Mouse (Mus musculus): ENCODE measurements around the gene Mybph. TPM values are rescaled to one million over a fixed set of nuclear protein-coding genes. Genes with fewer than 3 reads are reported as not detected.
A peak's percentile ranks its signal among the peaks of the same experiment; 100 is the strongest.

The Mybph gene
- polyA plus RNA-seq, 2 experiments, result 0.03 TPM; not detected in 1

DNA sequence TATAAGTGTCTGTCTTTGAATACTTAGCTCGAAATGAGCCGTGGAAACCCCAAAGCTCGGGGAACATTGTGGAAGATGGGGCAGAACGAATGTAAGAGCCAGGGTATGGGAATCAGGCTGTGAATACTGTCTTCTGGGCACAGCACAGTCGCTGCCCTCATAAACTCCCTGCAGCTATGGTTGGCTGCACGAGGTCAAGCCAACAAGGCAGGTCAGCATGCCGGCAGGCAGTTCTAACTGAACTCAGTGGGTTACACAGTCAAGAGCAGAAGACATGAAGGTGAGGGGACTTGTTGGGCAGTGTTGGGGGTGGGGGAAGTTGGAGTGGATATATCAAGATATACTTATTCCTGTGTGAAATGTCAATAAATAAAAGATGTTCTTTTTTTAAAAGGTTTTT is 21.8 kb downstream of the Mybph start:
- TF ChIP-seq EP300 (IDR thresholded peaks at IDR 0.05; ENCODE audit: low read depth), result no peak
- no peak for TF ChIP-seq CTCF (IDR thresholded peaks at IDR 0.05; ENCODE audit: low read depth)
- DNase-seq (ENCODE audit: low read depth in 3 of 3, low spot score in 3 of 3) (no peak), ATAC-seq (ENCODE audit: insufficient read depth) (no peak)
- H3K27me3 ChIP-seq (ENCODE audit: control insufficient read depth, insufficient read depth, low read length), result no peaks in the 10 kb centered on the region
- no peak overlapping the region for H3K9ac ChIP-seq (replicated peaks)
- H3K4me1 ChIP-seq (replicated peaks; ENCODE audit: control insufficient read depth in 2 of 2, insufficient read depth in 2 of 2, low read length in 1 of 2), result peaks cover 4 to 11% of the 10 kb centered on the region in 2 experiments; a peak in 2 of 4 replicates
- no peaks in the 10 kb centered on the region for H3K36me3 ChIP-seq (replicated peaks; ENCODE audit: control insufficient read depth, insufficient read depth, low read depth)
- no peak overlapping the region for H3K4me3 ChIP-seq (ENCODE audit: insufficient read depth in 1 of 2, low read depth in 2 of 2, low read length in 2 of 2)
- no peak overlapping the region for H3K4me2 ChIP-seq (ENCODE audit: low read depth)
- H3K9me3 ChIP-seq (ENCODE audit: control insufficient read depth, low read length), result no peaks in the 10 kb centered on the region
- no peak overlapping the region for H3K27ac ChIP-seq
- 62% methylated on average over 7 of the region's 7 CpGs for WGBS (ENCODE audit: insufficient replicate concordance)

DNA sequence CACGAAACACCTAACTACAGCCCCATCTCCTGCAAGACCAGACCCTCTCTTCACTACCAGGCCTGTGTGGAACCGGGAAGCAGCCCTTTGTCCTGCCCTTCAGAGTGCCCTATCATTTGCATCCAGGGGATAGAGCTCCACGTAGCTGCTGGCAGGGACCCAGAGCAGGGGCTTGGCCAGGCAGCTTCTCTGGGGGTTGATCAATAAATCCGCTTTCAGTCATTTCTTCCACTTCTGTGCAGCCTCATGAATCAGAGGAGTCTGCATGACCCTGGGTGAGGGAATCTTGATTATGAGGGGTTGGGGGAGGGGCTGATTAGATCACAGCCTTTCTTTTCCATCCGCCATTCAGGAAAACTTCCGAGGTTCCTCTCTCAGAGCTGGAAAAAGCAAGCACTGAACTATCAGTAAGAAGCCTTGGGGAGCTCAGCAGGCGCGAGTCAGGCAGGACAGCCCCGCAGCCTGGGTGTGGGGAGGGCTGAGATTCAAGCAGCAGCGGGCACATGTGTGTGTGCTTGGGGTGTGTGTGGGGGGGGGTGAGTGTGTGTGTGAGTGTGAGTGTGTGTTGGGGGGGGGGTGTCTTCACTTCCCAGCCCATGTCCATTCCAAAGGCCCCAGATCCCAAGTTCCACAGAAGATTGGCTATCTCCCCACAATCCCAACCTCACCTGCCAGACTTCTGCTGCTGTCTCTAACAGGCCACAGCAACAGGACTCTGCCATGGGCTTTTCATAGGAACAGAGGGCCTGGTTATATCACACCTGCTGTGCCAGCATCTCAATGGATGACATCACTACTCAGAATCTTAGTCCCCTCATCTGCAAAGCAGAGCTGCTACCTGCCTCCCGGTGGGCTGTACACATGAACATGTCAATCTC is 22.7 kb downstream of the Mybph start:
- Histone ChIP-seq H3K4me1 (replicated peaks; ENCODE audit: control insufficient read depth in 2 of 2, insufficient read depth in 2 of 2, low read length in 1 of 2) (peaks cover 4 to 11% of the 10 kb centered on the region in 2 experiments; a peak in 2 of 4 replicates), H3K36me3 (replicated peaks; ENCODE audit: control insufficient read depth, insufficient read depth, low read depth) (no peaks in the 10 kb centered on the region), H3K9me3 (ENCODE audit: control insufficient read depth, low read length) (no peaks in the 10 kb centered on the region), H3K4me2 (ENCODE audit: low read depth) (no peak overlapping the region), H3K9ac (replicated peaks) (no peak overlapping the region), H3K4me3 (ENCODE audit: insufficient read depth in 1 of 2, low read depth in 2 of 2, low read length in 2 of 2) (no peak overlapping the region), H3K27ac (no peak overlapping the region), H3K27me3 (ENCODE audit: control insufficient read depth, insufficient read depth, low read length) (no peaks in the 10 kb centered on the region)
- 43% methylated on average over 11 of the region's 11 CpGs for WGBS (ENCODE audit: insufficient replicate concordance)
- TF ChIP-seq EP300 (IDR thresholded peaks at IDR 0.05; ENCODE audit: low read depth), result no peak
- no peak for TF ChIP-seq CTCF (IDR thresholded peaks at IDR 0.05; ENCODE audit: low read depth)
- ATAC-seq (ENCODE audit: insufficient read depth), result no peak
- DNase-seq (ENCODE audit: low read depth in 3 of 3, low spot score in 3 of 3), result no peak

GRCm38 (mm10) chr1:134216629-134216971 is 23.4 kb downstream of the Mybph start:
- no peak overlapping the region for H3K27ac ChIP-seq
- no peak overlapping the region for H3K4me3 ChIP-seq (ENCODE audit: insufficient read depth in 1 of 2, low read depth in 2 of 2, low read length in 2 of 2)
- WGBS (ENCODE audit: insufficient replicate concordance), result 68% methylated on average over 2 of the region's 2 CpGs
- DNase-seq (ENCODE audit: low read depth in 3 of 3, low spot score in 3 of 3), result no peak
- H3K9ac ChIP-seq (replicated peaks), result no peak overlapping the region
- H3K4me1 ChIP-seq (replicated peaks; ENCODE audit: control insufficient read depth in 2 of 2, insufficient read depth in 2 of 2, low read length in 1 of 2), result peaks cover 4 to 14% of the 10 kb centered on the region in 2 experiments; a peak in 2 of 4 replicates
- no peaks in the 10 kb centered on the region for H3K9me3 ChIP-seq (ENCODE audit: control insufficient read depth, low read length)
- H3K4me2 ChIP-seq (ENCODE audit: low read depth), result no peak overlapping the region
- no peaks in the 10 kb centered on the region for H3K36me3 ChIP-seq (replicated peaks; ENCODE audit: control insufficient read depth, insufficient read depth, low read depth)
- no peak for ATAC-seq (ENCODE audit: insufficient read depth)
- no peaks in the 10 kb centered on the region for H3K27me3 ChIP-seq (ENCODE audit: control insufficient read depth, insufficient read depth, low read length)
- no peak for TF ChIP-seq EP300 (IDR thresholded peaks at IDR 0.05; ENCODE audit: low read depth)
- peak; percentile 10; the same call in 1 of the 2 replicates for TF ChIP-seq CTCF (IDR thresholded peaks at IDR 0.05; ENCODE audit: low read depth)

GRCm38 (mm10) chr1:134217028-134217481 is 23.8 kb downstream of the Mybph start:
- DNase-seq (ENCODE audit: low read depth in 3 of 3, low spot score in 3 of 3), result no peak
- H3K9ac ChIP-seq (replicated peaks), result no peak overlapping the region

GRCm38 (mm10) chr1:134217942-134218341 is 24.7 kb downstream of the Mybph start:
- no peak overlapping the region for H3K4me3 ChIP-seq (ENCODE audit: insufficient read depth in 1 of 2, low read depth in 2 of 2, low read length in 2 of 2)
- no peaks in the 10 kb centered on the region for H3K9me3 ChIP-seq (ENCODE audit: control insufficient read depth, low read length)
- peaks cover 4 to 15% of the 10 kb centered on the region in 2 experiments; a peak in 2 of 4 replicates for H3K4me1 ChIP-seq (replicated peaks; ENCODE audit: control insufficient read depth in 2 of 2, insufficient read depth in 2 of 2, low read length in 1 of 2)
- H3K27ac ChIP-seq, result no peak overlapping the region
- H3K36me3 ChIP-seq (replicated peaks; ENCODE audit: control insufficient read depth, insufficient read depth, low read depth), result no peaks in the 10 kb centered on the region
- H3K27me3 ChIP-seq (ENCODE audit: control insufficient read depth, insufficient read depth, low read length), result no peaks in the 10 kb centered on the region
- no peak overlapping the region for H3K4me2 ChIP-seq (ENCODE audit: low read depth)
- TF ChIP-seq EP300 (IDR thresholded peaks at IDR 0.05; ENCODE audit: low read depth) (no peak), CTCF (IDR thresholded peaks at IDR 0.05; ENCODE audit: low read depth) (no peak)
- 40% methylated on average over 3 of the region's 3 CpGs for WGBS (ENCODE audit: insufficient replicate concordance)
- H3K9ac ChIP-seq (replicated peaks), result no peak overlapping the region
- DNase-seq (ENCODE audit: low read depth in 3 of 3, low spot score in 3 of 3) (no peak), ATAC-seq (ENCODE audit: insufficient read depth) (no peak)

More at GRCm38 (mm10) chr1:134217028-134217481, 23.8 kb downstream of the Mybph start:
- Histone ChIP-seq H3K4me3 (ENCODE audit: insufficient read depth in 1 of 2, low read depth in 2 of 2, low read length in 2 of 2) (no peak overlapping the region), H3K9me3 (ENCODE audit: control insufficient read depth, low read length) (no peaks in the 10 kb centered on the region), H3K27ac (no peak overlapping the region), H3K4me2 (ENCODE audit: low read depth) (no peak overlapping the region), H3K4me1 (replicated peaks; ENCODE audit: control insufficient read depth in 2 of 2, insufficient read depth in 2 of 2, low read length in 1 of 2) (peaks cover 4 to 14% of the 10 kb centered on the region in 2 experiments; a peak in 2 of 4 replicates), H3K36me3 (replicated peaks; ENCODE audit: control insufficient read depth, insufficient read depth, low read depth) (no peaks in the 10 kb centered on the region), H3K27me3 (ENCODE audit: control insufficient read depth, insufficient read depth, low read length) (no peaks in the 10 kb centered on the region)
- WGBS (ENCODE audit: insufficient replicate concordance), result 41% methylated on average over 12 of the region's 12 CpGs
- TF ChIP-seq EP300 (IDR thresholded peaks at IDR 0.05; ENCODE audit: low read depth) (no peak), CTCF (IDR thresholded peaks at IDR 0.05; ENCODE audit: low read depth) (no peak)
- ATAC-seq (ENCODE audit: insufficient read depth), result no peak
